Mouse (Mus musculus) bone marrow, adult 2 months (tissue): ENCODE measurements around the gene Glrx. TPM values are rescaled to one million over a fixed set of nuclear protein-coding genes. Genes with fewer than 3 reads are reported as not detected.

Experiments
- H3K27ac ChIP-seq: fragments of 200-500 bp; 2 replicates; pipeline ENCODE4 v1.5.1; 2012; ENCODE audit warnings: low read depth, mild to moderate bottlenecking, control low read depth, inconsistent platforms, low read length; ENCODE audit not compliant: control insufficient read depth, poor library complexity, insufficient read depth
- H3K4me1 ChIP-seq: fragments of 200-500 bp; 2 replicates; pipeline ENCODE4 v1.6.1; 2011; ENCODE audit warnings: low read length; ENCODE audit not compliant: control insufficient read depth, insufficient read depth
- H3K4me3 ChIP-seq: fragments of 200-500 bp; replicated peaks from 2 replicates; pipeline ENCODE3; 2011; ENCODE audit warnings: mild to moderate bottlenecking, low read depth, low read length, control low read depth; ENCODE audit not compliant: control insufficient read depth
- CTCF ChIP-seq: fragments of 200-500 bp; IDR thresholded peaks from 2 replicates; pipeline ENCODE4 v1.5.1; 2011; ENCODE audit warnings: low read length, control low read depth; ENCODE audit not compliant: control insufficient read depth, insufficient read depth
- POLR2A ChIP-seq: fragments of 200-500 bp; IDR thresholded peaks from 2 replicates; pipeline ENCODE4 v1.6.1; 2011; ENCODE audit warnings: low read depth, mild to moderate bottlenecking, control low read depth, low read length, borderline replicate concordance; ENCODE audit not compliant: control insufficient read depth
- WGBS: fragments of 180-500 bp; shearing (Covaris S2); methylation state at CpG from one replicate; pipeline ENCODE4 v1.1.7; 2018; 5-methylcytosine and 5-hydroxymethylcytosine counted together
- polyA plus RNA-seq: library from polyadenylated mRNA; stranded (reverse); fragments of >200 nt; gene quantifications from 2 replicates; pipeline ENCODE4 v1.2.4, GENCODE M21; 2011; ENCODE audit warnings: low replicate concordance; ENCODE audit not compliant: missing spikeins, insufficient read depth, insufficient read length

Gene Glrx
- polyA plus RNA-seq, 1 experiment = 64.5 TPM

DNA sequence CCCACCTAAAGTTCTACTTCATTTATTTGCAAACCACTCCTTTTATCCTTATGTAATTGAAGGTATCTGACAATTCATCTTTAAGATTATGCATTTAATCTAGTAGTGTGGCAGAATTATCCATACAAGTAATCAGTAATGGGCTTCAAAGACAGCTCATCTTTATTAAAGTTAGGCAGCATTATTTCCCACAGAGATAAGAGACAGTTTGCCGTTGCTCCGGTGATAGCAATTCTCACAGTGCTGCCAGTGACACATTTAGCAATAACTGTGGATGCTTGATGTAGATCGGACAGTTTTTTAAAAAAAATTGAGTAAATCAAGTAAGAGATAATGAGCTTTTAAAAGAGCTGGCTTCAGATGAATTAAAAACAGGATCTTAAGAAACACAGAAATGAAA is 52.6 kb downstream of the Glrx start:
- no peak for TF ChIP-seq POLR2A
- no peak for TF ChIP-seq CTCF

DNA sequence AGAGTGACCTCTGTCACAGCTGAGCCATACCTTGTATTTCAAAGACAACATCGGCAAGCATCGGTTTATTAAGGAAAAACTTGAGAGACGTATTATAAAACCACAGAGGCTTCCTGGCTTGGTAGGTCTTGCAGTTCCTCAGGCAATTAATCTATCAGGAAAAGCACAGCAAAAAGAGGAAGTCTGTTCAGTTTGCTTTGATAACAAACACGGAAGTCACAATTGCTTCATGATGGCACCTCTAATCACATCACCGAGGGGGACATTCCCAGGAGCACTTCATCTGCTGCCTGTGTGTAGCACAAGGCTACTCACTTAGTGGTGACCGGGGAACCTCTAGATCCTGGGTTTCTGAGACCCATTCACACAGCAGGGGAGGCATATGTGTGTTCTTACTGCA is 53.2 kb downstream of the Glrx start:
- Histone ChIP-seq H3K27ac (no peak overlapping the region), H3K4me3 (no peak overlapping the region), H3K4me1 (no peaks in the 10 kb centered on the region; the same call in none of the 2 replicates)
- TF ChIP-seq POLR2A = no peak
- TF ChIP-seq CTCF = no peak
- 5% methylated on average over 6 of the region's 6 CpGs for WGBS

More for the DNA sequence above, 52.6 kb downstream of the Glrx start:
- no peak overlapping the region for H3K27ac ChIP-seq
- 36% methylated on average over 3 of the region's 3 CpGs for WGBS
- no peaks in the 10 kb centered on the region; the same call in none of the 2 replicates for H3K4me1 ChIP-seq
- no peak overlapping the region for H3K4me3 ChIP-seq

Other genes starting within 250 kb of the Glrx start
- 24.2 and 27.3 TPM in 2 replicates for gene Ell2, start 133.1 kb upstream of the Glrx start, polyA plus RNA-seq
- 2.3 and 11.0 TPM in 2 replicates for gene Rhobtb3, start 104.1 kb downstream of the Glrx start, polyA plus RNA-seq
- not detected in 2 replicates for gene Spata9, start 127.3 kb downstream of the Glrx start, polyA plus RNA-seq
- gene Rfesd, start 178.9 kb downstream of the Glrx start, polyA plus RNA-seq = 43.4 and 55.3 TPM in 2 replicates
- not detected in 2 replicates for gene Gpr150, start 217.1 kb downstream of the Glrx start, polyA plus RNA-seq